34 mouse cellular contexts compared by ENCODE assay signal in the genomic region with DNA sequence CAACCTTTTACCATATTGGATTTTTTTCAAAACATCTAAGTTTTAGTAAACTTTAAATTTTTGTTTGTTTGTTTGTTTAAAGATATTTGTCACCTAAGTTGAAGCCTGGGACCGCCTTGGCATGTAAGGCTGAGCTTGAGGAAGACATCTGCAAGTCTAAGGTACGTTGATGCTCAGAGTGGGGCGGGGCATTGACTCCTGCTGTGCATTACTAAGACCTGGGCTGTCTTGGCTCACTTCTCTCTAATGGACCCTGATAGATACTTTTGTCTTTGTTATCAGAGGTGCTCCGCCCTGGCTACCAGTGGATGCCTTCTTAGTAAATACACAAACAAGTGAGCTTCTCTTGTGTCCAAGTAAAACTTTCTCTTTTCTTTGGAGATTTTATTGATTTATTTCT. TPM values are rescaled to one million over a fixed set of nuclear protein-coding genes. Genes with fewer than 3 reads are reported as not detected.
"Had no signal": no experiment of that assay in that cellular context is flagged by ENCODE, and none has a peak within 500 bp of the region (broad histone marks: within the 10 kb centered on the region; RNA-seq: fewer than 3 reads in every experiment).

No protein-coding gene starts in this region.

- H3K4me1 ChIP-seq: heart, embryonic 10.5 days; heart, embryonic 12.5 days; hindbrain, embryonic 10.5 days; hindbrain, embryonic 12.5 days; intestine, embryonic 15.5 days; kidney, embryonic 15.5 days; limb, embryonic 10.5 days; limb, embryonic 12.5 days; liver, embryonic 13.5 days; liver, embryonic 15.5 days had no signal

- H3K4me2 ChIP-seq: heart, embryonic 12.5 days; hindbrain, embryonic 12.5 days; hindbrain, embryonic 14.5 days; intestine, embryonic 15.5 days; kidney, embryonic 15.5 days; limb, embryonic 12.5 days; liver, embryonic 11.5 days; liver, embryonic 13.5 days; liver, embryonic 15.5 days had no signal

- H3K9me3 ChIP-seq: heart, embryonic 10.5 days; heart, embryonic 12.5 days; hindbrain, embryonic 12.5 days; intestine, embryonic 15.5 days; kidney, embryonic 15.5 days; limb, embryonic 10.5 days; limb, embryonic 12.5 days; liver, embryonic 13.5 days; liver, embryonic 15.5 days had no signal

- DNase-seq: gastrocnemius, adult 2 months; gastrocnemius, postnatal 14 days; gastrocnemius, postnatal 36 days; heart, adult 2 months; heart, postnatal 10 days; heart, postnatal 4 days; kidney, adult 11 months; kidney, adult 2 months; kidney, adult 9 months; kidney, postnatal 25 days; kidney, postnatal 4 days; liver; liver, embryonic 13.5 days; liver, postnatal 0 days had no signal

- ATAC-seq: hindbrain, embryonic 16.5 days; inflammation-experienced regulatory T-cells, adult 6 months; intestine, embryonic 15.5 days; liver, postnatal 0 days had no signal

- H3K4me3 ChIP-seq: gastrocnemius, adult 2 months; heart, adult 2 months; heart, embryonic 10.5 days; heart, embryonic 12.5 days; hindbrain, embryonic 10.5 days; hindbrain, embryonic 12.5 days; intestine, embryonic 15.5 days; kidney, embryonic 15.5 days; layer of hippocampus, adult 2 months; left cerebral cortex, adult 2 months; limb, embryonic 10.5 days; limb, embryonic 12.5 days; liver, embryonic 13.5 days; liver, embryonic 15.5 days had no signal

- H3K27ac ChIP-seq: gastrocnemius, adult 2 months; heart, adult 2 months; heart, embryonic 10.5 days; hindbrain, embryonic 10.5 days; hindbrain, embryonic 12.5 days; hindbrain, embryonic 14.5 days; intestine, embryonic 15.5 days; kidney, embryonic 15.5 days; kidney, postnatal 0 days; layer of hippocampus, adult 2 months; left cerebral cortex, adult 2 months; limb, embryonic 10.5 days; limb, embryonic 12.5 days; liver, embryonic 13.5 days; liver, embryonic 15.5 days had no signal

- H3K27me3 ChIP-seq: heart, embryonic 12.5 days; hindbrain, embryonic 12.5 days; intestine, embryonic 15.5 days; kidney, embryonic 15.5 days; limb, embryonic 12.5 days; liver, embryonic 13.5 days; liver, embryonic 15.5 days had no signal

- H3K9ac ChIP-seq: heart, embryonic 12.5 days; hindbrain, embryonic 12.5 days; hindbrain, embryonic 14.5 days; intestine, embryonic 15.5 days; kidney, embryonic 15.5 days; limb, embryonic 12.5 days; liver, embryonic 13.5 days; liver, embryonic 15.5 days; liver, postnatal 0 days had no signal

RNA-seq across cellular contexts. Expression of a gene that starts 20.6 kb away (rescaled TPM):
- total RNA-seq: layer of hippocampus, adult 2 months; left cerebral cortex, postnatal 14 days; left cerebral cortex, postnatal 36 days had no signal
- polyA plus RNA-seq: gonadal fat pad, adult 2 months; heart, embryonic 10.5 days; heart, embryonic 12.5 days; hindbrain, embryonic 16.5 days; inflammation-experienced regulatory T-cells, adult 6 months; intestine, embryonic 15.5 days; kidney, embryonic 15.5 days; kidney, postnatal 0 days; limb, embryonic 10.5 days; limb, embryonic 12.5 days; limb, embryonic 14.5 days; liver, embryonic 11.5 days; liver, embryonic 13.5 days; liver, embryonic 15.5 days; liver, postnatal 0 days had no signal
